Mouse (Mus musculus): ENCODE measurements around the gene Prrx1.
A peak's percentile ranks its signal among the peaks of the same experiment; 100 is the strongest.

DNA sequence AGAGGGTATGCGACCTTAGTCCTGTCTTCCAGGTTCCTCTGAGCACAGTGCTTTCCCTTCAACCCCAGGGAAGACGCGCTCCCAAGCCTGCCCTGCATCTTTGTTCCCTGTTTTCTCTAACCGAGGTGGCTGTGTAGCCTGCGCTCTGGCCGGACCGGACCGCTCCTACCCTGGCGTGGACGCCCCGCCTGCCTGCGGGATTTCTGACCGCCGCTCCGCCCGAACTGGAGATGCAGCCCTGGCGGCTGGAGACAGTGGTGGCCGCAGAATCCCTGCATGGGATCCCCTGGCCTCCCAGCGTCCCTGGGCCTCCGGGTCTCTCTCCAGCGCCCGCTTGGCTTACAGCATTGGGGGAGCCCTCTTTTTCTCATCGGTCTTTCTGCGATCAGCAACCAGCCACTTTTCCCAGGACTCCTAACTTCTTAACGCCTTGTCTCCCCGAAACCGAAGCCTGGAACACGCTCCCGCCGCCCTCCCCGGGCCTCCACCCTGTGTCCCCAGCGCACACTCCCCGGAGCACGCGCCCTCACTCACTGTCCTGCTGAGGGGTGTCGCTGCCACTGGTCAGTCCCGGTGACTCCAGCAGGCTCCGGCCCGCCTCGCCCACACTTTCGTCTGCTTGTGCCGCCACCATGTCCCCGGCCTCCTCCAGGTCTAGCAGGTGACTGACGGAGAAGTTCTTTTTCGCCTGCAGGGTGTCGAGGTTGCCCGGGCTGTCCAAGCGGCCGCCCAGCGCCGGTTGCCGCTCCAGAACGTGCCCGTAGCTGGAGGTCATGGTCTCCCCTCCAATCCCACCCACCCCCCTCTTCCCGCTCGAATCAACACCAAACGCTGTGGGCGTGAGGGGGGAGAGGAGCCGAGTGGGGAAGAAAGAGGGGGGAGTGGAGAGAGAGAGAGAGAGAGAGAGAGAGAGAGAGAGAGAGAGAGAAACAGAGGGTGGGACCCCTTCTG is 1.4 kb downstream of the Prrx1 start:
- TF ChIP-seq EP300 (optimal IDR thresholded peaks at IDR 0.05), result no peak
- peak; percentile 25 for TF ChIP-seq CTCF (IDR thresholded peaks at IDR 0.05; ENCODE audit: low read depth)

Data from stomach, postnatal 0 days (tissue).